Mouse (Mus musculus): ENCODE results near the gene Myocd.

- TF ChIP-seq CTCF (IDR thresholded peaks at IDR 0.05; ENCODE audit: low read depth) (no peak), EP300 (IDR thresholded peaks at IDR 0.05; ENCODE audit: low read depth) (no peak)
Measured at GRCm38 (mm10) chr11:65243593-65243992, 26.2 kb downstream of the Myocd start.
